Mouse (Mus musculus): ENCODE results near the gene Gm42417. TPM values are rescaled to one million over a fixed set of nuclear protein-coding genes. Genes with fewer than 3 reads are reported as not detected.

Gene Gm42417
- polyA plus RNA-seq, 1 experiment from 2014 or later = not detected

DNA sequence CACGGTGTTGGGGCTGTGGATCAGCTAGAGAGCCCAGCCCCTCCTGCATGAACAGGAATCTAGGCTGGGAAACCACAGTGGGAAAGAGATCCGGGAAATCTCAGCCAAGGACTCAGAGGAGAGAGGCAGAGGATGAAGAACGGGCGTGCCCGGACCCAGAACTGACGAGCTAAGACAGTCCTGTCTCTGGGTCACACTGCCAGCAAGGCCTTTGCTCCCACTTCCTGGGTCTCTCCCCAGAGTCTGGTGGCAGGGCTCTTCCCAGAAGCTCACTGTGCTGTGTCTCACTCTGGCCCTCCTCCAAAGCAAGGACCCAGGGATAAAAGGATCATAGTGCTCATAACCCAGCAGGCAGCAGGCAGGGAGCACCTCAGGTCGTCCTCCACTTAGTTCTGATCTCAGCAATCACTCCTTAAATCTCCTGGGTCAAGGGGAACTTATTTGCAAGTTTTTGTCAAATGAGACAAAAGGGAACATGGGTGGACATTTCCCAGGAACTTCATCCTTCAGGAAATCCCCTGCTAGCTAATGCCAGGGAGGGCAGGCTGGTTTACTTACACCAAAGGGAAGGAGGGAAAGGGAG lies 30.6 kb upstream of the Gm42417 start:
- H3K9me3 ChIP-seq (ENCODE audit: control insufficient read depth, low read length) = no peaks in the 10 kb centered on the region
- no peak overlapping the region for H3K4me2 ChIP-seq (ENCODE audit: low read length)
- 53% methylated on average over 7 of the region's 7 CpGs for WGBS
- DNase-seq (ENCODE audit: low spot score) = no peak
- peak overlapping the region; percentile 25; the same call in 1 of the 2 replicates for H3K27ac ChIP-seq (ENCODE audit: low read depth)
- H3K4me3 ChIP-seq (ENCODE audit: low read depth, low read length) = no peak overlapping the region
- H3K4me1 ChIP-seq (replicated peaks; ENCODE audit: control insufficient read depth, insufficient read depth, low read length) = peaks cover 35% of the 10 kb centered on the region
- H3K36me3 ChIP-seq (ENCODE audit: control insufficient read depth, insufficient read depth, low read length) = no peaks in the 10 kb centered on the region
- no peaks in the 10 kb centered on the region for H3K27me3 ChIP-seq (replicated peaks; ENCODE audit: control insufficient read depth, insufficient read depth, low read length)
- ATAC-seq (replicated peaks; ENCODE audit: low FRiP score, low TSS enrichment, low read depth) = no peak
- no peak overlapping the region for H3K9ac ChIP-seq (ENCODE audit: low read length)

GRCm38 (mm10) chr1:36568776-36569175 lies 29.5 kb upstream of the Gm42417 start:
- Histone ChIP-seq H3K27me3 (replicated peaks; ENCODE audit: control insufficient read depth, insufficient read depth, low read length) (no peaks in the 10 kb centered on the region), H3K4me2 (ENCODE audit: low read length) (no peak overlapping the region), H3K9ac (ENCODE audit: low read length) (no peak overlapping the region), H3K4me1 (replicated peaks; ENCODE audit: control insufficient read depth, insufficient read depth, low read length) (peaks cover 31% of the 10 kb centered on the region), H3K27ac (ENCODE audit: low read depth) (peak overlapping the region; percentile 49), H3K9me3 (ENCODE audit: control insufficient read depth, low read length) (no peaks in the 10 kb centered on the region), H3K4me3 (ENCODE audit: low read depth, low read length) (no peak overlapping the region), H3K36me3 (ENCODE audit: control insufficient read depth, insufficient read depth, low read length) (no peaks in the 10 kb centered on the region)
- ATAC-seq (replicated peaks; ENCODE audit: low FRiP score, low TSS enrichment, low read depth) = no peak
- no peak for DNase-seq (ENCODE audit: low spot score)
- WGBS = 50% methylated on average over 4 of the region's 4 CpGs

DNA sequence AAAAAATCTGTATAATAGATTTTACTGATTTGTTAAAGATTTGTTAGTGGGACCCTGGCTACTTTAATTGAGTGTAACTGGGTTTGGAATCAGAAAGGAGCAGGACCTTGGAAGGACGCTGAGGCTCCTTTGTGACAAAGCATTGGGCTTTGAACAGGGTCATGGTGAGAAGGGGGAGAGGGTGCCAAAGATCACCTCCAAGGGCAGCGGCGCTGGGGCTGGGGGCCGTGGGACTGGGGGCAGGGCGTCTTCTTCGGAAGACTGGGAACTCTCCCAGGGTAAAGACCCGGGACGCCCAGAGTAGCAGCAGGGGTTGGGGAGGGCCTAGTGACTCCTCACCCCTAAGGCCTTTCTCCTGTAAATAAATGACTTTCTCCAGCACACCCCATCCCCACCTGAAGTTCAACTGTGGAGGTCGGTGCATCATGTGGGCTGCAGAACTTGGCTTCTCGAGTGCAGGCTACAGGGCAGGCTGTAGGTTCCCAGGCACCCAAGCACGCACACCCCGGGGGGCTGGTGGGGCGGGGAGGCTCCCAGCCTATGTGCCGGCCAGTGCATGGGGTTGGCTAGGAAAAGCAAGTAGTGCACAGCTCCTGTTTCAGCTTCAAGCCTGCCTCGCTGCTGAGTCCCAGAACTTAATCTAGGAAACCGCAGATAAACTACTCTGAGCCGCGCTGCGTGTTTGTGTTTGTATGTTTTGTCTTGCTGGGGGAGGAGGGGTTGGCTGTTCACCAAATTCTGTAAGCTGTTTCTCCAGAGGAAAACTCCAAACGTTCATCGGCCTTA lies 28.8 kb upstream of the Gm42417 start:
- Histone ChIP-seq H3K27ac (ENCODE audit: low read depth) (peak overlapping the region; percentile 49; the same call in 1 of the 2 replicates), H3K9me3 (ENCODE audit: control insufficient read depth, low read length) (no peaks in the 10 kb centered on the region), H3K4me3 (ENCODE audit: low read depth, low read length) (no peak overlapping the region), H3K4me2 (ENCODE audit: low read length) (peak overlapping the region; percentile 7; the same call in 1 of the 2 replicates), H3K36me3 (ENCODE audit: control insufficient read depth, insufficient read depth, low read length) (no peaks in the 10 kb centered on the region), H3K9ac (ENCODE audit: low read length) (no peak overlapping the region), H3K4me1 (replicated peaks; ENCODE audit: control insufficient read depth, insufficient read depth, low read length) (peaks cover 27% of the 10 kb centered on the region), H3K27me3 (replicated peaks; ENCODE audit: control insufficient read depth, insufficient read depth, low read length) (no peaks in the 10 kb centered on the region)
- WGBS = 45% methylated on average over 21 of the region's 21 CpGs
- ATAC-seq (replicated peaks; ENCODE audit: low FRiP score, low TSS enrichment, low read depth) (no peak), DNase-seq (ENCODE audit: low spot score) (no peak)

DNA sequence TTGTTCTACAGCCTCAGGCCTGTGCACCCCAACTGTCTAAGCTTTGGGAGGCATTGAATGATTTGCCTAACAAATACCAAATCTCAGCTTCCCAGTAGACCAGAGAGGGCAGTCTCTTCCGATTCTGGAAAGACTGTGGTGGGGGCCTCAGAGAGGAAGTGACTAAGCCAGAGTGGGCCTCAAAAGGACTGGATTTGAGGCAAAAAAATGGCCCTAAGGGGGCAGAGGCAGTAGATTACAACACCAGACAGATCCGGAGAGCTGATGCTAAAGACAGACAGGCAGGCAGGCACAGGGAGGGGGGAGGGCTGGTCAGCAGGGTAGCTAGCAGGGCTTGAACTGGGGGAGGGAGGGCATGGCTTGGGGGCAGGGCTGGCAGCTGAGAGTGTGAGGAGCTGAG lies 27.2 kb upstream of the Gm42417 start:
- ATAC-seq (replicated peaks; ENCODE audit: low FRiP score, low TSS enrichment, low read depth) (no peak), DNase-seq (ENCODE audit: low spot score) (no peak)
- Histone ChIP-seq H3K27ac (ENCODE audit: low read depth) (no peak overlapping the region), H3K27me3 (replicated peaks; ENCODE audit: control insufficient read depth, insufficient read depth, low read length) (no peaks in the 10 kb centered on the region), H3K9me3 (ENCODE audit: control insufficient read depth, low read length) (no peaks in the 10 kb centered on the region), H3K4me2 (ENCODE audit: low read length) (no peak overlapping the region), H3K36me3 (ENCODE audit: control insufficient read depth, insufficient read depth, low read length) (no peaks in the 10 kb centered on the region), H3K4me1 (replicated peaks; ENCODE audit: control insufficient read depth, insufficient read depth, low read length) (peaks cover 31% of the 10 kb centered on the region), H3K4me3 (ENCODE audit: low read depth, low read length) (no peak overlapping the region), H3K9ac (ENCODE audit: low read length) (no peak overlapping the region)
- WGBS = 28% methylated on average over 2 of the region's 2 CpGs

DNA sequence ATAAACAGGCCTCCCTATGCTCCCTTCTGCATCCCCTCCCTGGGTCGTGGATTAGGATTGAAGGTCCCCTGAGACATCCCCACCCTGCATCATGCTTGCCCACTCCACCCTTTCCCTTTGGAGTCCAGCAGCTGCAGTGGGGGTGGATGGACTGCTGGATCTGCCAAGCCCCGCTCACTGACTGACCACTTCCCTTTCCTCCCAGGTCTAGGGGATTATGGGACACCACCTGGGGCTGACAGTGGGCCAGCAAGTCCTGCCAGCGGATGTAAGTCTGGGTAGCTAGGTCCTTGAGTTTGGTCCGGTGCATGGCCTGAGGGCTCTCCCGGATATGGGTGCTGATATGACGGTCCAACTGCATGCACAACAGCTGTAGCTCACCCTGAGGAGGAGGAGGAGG lies 24.9 kb upstream of the Gm42417 start:
- 60% methylated on average over 6 of the region's 6 CpGs for WGBS
- DNase-seq (ENCODE audit: low spot score) (no peak), ATAC-seq (replicated peaks; ENCODE audit: low FRiP score, low TSS enrichment, low read depth) (no peak)
- peaks cover 22% of the 10 kb centered on the region for H3K4me1 ChIP-seq (replicated peaks; ENCODE audit: control insufficient read depth, insufficient read depth, low read length)
- no peak overlapping the region for H3K4me3 ChIP-seq (ENCODE audit: low read depth, low read length)
- no peak overlapping the region for H3K9ac ChIP-seq (ENCODE audit: low read length)
- H3K36me3 ChIP-seq (ENCODE audit: control insufficient read depth, insufficient read depth, low read length) = no peaks in the 10 kb centered on the region
- H3K27me3 ChIP-seq (replicated peaks; ENCODE audit: control insufficient read depth, insufficient read depth, low read length) = no peaks in the 10 kb centered on the region
- no peak overlapping the region for H3K4me2 ChIP-seq (ENCODE audit: low read length)
- H3K27ac ChIP-seq (ENCODE audit: low read depth) = no peak overlapping the region
- no peaks in the 10 kb centered on the region for H3K9me3 ChIP-seq (ENCODE audit: control insufficient read depth, low read length)

- H3K27me3 ChIP-seq (replicated peaks; ENCODE audit: control insufficient read depth, insufficient read depth, low read length) = no peaks in the 10 kb centered on the region
- H3K36me3 ChIP-seq (ENCODE audit: control insufficient read depth, insufficient read depth, low read length) = no peaks in the 10 kb centered on the region
- DNase-seq (ENCODE audit: low spot score) (no peak), ATAC-seq (replicated peaks; ENCODE audit: low FRiP score, low TSS enrichment, low read depth) (no peak)
- no peak overlapping the region for H3K27ac ChIP-seq (ENCODE audit: low read depth)
- no peak overlapping the region for H3K9ac ChIP-seq (ENCODE audit: low read length)
- no peak overlapping the region for H3K4me2 ChIP-seq (ENCODE audit: low read length)
- H3K9me3 ChIP-seq (ENCODE audit: control insufficient read depth, low read length) = no peaks in the 10 kb centered on the region
- 61% methylated on average over 4 of the region's 4 CpGs for WGBS
- H3K4me3 ChIP-seq (ENCODE audit: low read depth, low read length) = no peak overlapping the region
- peaks cover 26% of the 10 kb centered on the region for H3K4me1 ChIP-seq (replicated peaks; ENCODE audit: control insufficient read depth, insufficient read depth, low read length)
Observed at GRCm38 (mm10) chr1:36563632-36564031, 24.4 kb upstream of the Gm42417 start.

GRCm38 (mm10) chr1:36563197-36563596 lies 24.0 kb upstream of the Gm42417 start:
- H3K9ac ChIP-seq (ENCODE audit: low read length) = no peak overlapping the region
- 81% methylated on average over 2 of the region's 2 CpGs for WGBS
- H3K9me3 ChIP-seq (ENCODE audit: control insufficient read depth, low read length) = no peaks in the 10 kb centered on the region
- H3K4me1 ChIP-seq (replicated peaks; ENCODE audit: control insufficient read depth, insufficient read depth, low read length) = peaks cover 26% of the 10 kb centered on the region
- H3K4me2 ChIP-seq (ENCODE audit: low read length) = no peak overlapping the region
- no peak overlapping the region for H3K4me3 ChIP-seq (ENCODE audit: low read depth, low read length)
- H3K36me3 ChIP-seq (ENCODE audit: control insufficient read depth, insufficient read depth, low read length) = no peaks in the 10 kb centered on the region
- H3K27ac ChIP-seq (ENCODE audit: low read depth) = no peak overlapping the region
- ATAC-seq (replicated peaks; ENCODE audit: low FRiP score, low TSS enrichment, low read depth) = no peak
- no peak for DNase-seq (ENCODE audit: low spot score)
- H3K27me3 ChIP-seq (replicated peaks; ENCODE audit: control insufficient read depth, insufficient read depth, low read length) = no peaks in the 10 kb centered on the region

- 62% methylated on average over 4 of the region's 4 CpGs for WGBS
- DNase-seq (ENCODE audit: low spot score) = no peak
- Histone ChIP-seq H3K36me3 (ENCODE audit: control insufficient read depth, insufficient read depth, low read length) (no peaks in the 10 kb centered on the region), H3K9ac (ENCODE audit: low read length) (no peak overlapping the region), H3K27me3 (replicated peaks; ENCODE audit: control insufficient read depth, insufficient read depth, low read length) (no peaks in the 10 kb centered on the region), H3K4me3 (ENCODE audit: low read depth, low read length) (no peak overlapping the region), H3K4me2 (ENCODE audit: low read length) (no peak overlapping the region), H3K27ac (ENCODE audit: low read depth) (no peak overlapping the region), H3K4me1 (replicated peaks; ENCODE audit: control insufficient read depth, insufficient read depth, low read length) (peaks cover 19% of the 10 kb centered on the region; the same call in 1 of the 2 replicates), H3K9me3 (ENCODE audit: control insufficient read depth, low read length) (no peaks in the 10 kb centered on the region)
- no peak for ATAC-seq (replicated peaks; ENCODE audit: low FRiP score, low TSS enrichment, low read depth)
Observed at GRCm38 (mm10) chr1:36562388-36562787, 23.2 kb upstream of the Gm42417 start.

GRCm38 (mm10) chr1:36560903-36561302 lies 21.7 kb upstream of the Gm42417 start:
- H3K9me3 ChIP-seq (ENCODE audit: control insufficient read depth, low read length) = no peaks in the 10 kb centered on the region
- H3K4me3 ChIP-seq (ENCODE audit: low read depth, low read length) = no peak overlapping the region
- no peak overlapping the region for H3K4me2 ChIP-seq (ENCODE audit: low read length)
- WGBS = 55% methylated on average over 6 of the region's 6 CpGs
- H3K4me1 ChIP-seq (replicated peaks; ENCODE audit: control insufficient read depth, insufficient read depth, low read length) = peaks cover 21% of the 10 kb centered on the region
- no peaks in the 10 kb centered on the region for H3K36me3 ChIP-seq (ENCODE audit: control insufficient read depth, insufficient read depth, low read length)
- H3K27me3 ChIP-seq (replicated peaks; ENCODE audit: control insufficient read depth, insufficient read depth, low read length) = no peaks in the 10 kb centered on the region
- no peak for DNase-seq (ENCODE audit: low spot score)
- no peak overlapping the region for H3K9ac ChIP-seq (ENCODE audit: low read length)
- no peak overlapping the region for H3K27ac ChIP-seq (ENCODE audit: low read depth)
- no peak for ATAC-seq (replicated peaks; ENCODE audit: low FRiP score, low TSS enrichment, low read depth)

All from intestine, embryonic 14.5 days (tissue).